Mouse (Mus musculus) small intestine, adult 2 months (tissue): ENCODE data around the gene Ptprn2. TPM values are rescaled to one million over a fixed set of nuclear protein-coding genes. Genes with fewer than 3 reads are reported as not detected.

Experiments used
- H3K27ac ChIP-seq: fragments of 200-500 bp; 2 replicates; pipeline ENCODE4 v1.5.1; 2012; ENCODE audit warnings: low read depth, low read length, control low read depth, inconsistent platforms; ENCODE audit not compliant: insufficient read depth
- H3K27me3 ChIP-seq: fragments of 200-500 bp; 2 replicates; pipeline ENCODE4 v1.6.1; 2012; ENCODE audit warnings: mild to moderate bottlenecking, moderate library complexity, low read length, inconsistent platforms; ENCODE audit not compliant: control insufficient read depth, insufficient read depth
- H3K36me3 ChIP-seq: fragments of 200-500 bp; 2 replicates; pipeline ENCODE4 v1.6.1; 2012; ENCODE audit warnings: mild to moderate bottlenecking, low read length, control low read depth, inconsistent platforms; ENCODE audit not compliant: control insufficient read depth, insufficient read depth
- H3K4me1 ChIP-seq: fragments of 200-500 bp; 2 replicates; pipeline ENCODE4 v1.6.1; 2012; ENCODE audit warnings: low read length, inconsistent platforms, mixed read lengths; ENCODE audit not compliant: control insufficient read depth, insufficient read depth, insufficient read length
- H3K4me3 ChIP-seq: fragments of 200-500 bp; 2 replicates; pipeline ENCODE4 v1.5.1; 2012; ENCODE audit warnings: low read depth, mild to moderate bottlenecking, control low read depth, inconsistent platforms, low read length, moderate library complexity
- CTCF ChIP-seq: fragments of 200-500 bp; IDR thresholded peaks from 2 replicates; pipeline ENCODE4 v1.5.1; 2012; ENCODE audit warnings: low read depth, mild to moderate bottlenecking, control low read depth, inconsistent platforms, low read length, moderate library complexity, mixed read lengths; ENCODE audit not compliant: insufficient replicate concordance, insufficient read length; ENCODE audit errors: extremely low read depth
- POLR2A ChIP-seq: fragments of 200-500 bp; IDR thresholded peaks from 2 replicates; pipeline ENCODE4 v1.6.1; 2012; ENCODE audit warnings: low read depth, mild to moderate bottlenecking, control low read depth, inconsistent platforms, low read length, moderate library complexity
- WGBS: fragments of 180-500 bp; shearing (Covaris S2); methylation state at CpG from one replicate; pipeline ENCODE4 v1.1.7; 2018; 5-methylcytosine and 5-hydroxymethylcytosine counted together
- polyA plus RNA-seq: library from polyadenylated mRNA; depleted of rRNA; stranded (reverse); fragments of >200 nt; gene quantifications from 2 replicates; pipeline ENCODE4 v1.2.3, GENCODE M21; 2012

The Ptprn2 gene
- polyA plus RNA-seq, 1 experiment, result 11.6 TPM

- H3K27me3 ChIP-seq, result no peaks in the 10 kb centered on the region
- H3K4me3 ChIP-seq, result no peak overlapping the region
- TF ChIP-seq CTCF, result no peak
- TF ChIP-seq POLR2A, result no peak
- H3K4me1 ChIP-seq, result no peaks in the 10 kb centered on the region
- no peaks in the 10 kb centered on the region for H3K36me3 ChIP-seq
- H3K27ac ChIP-seq, result no peak overlapping the region
- WGBS, result 56% methylated on average over 3 of the region's 3 CpGs
These were observed 775.6 kb downstream of the Ptprn2 start for GRCm38 (mm10) chr12:117261165-117261440.

- Histone ChIP-seq H3K36me3 (no peaks in the 10 kb centered on the region), H3K27ac (no peak overlapping the region), H3K4me1 (no peaks in the 10 kb centered on the region), H3K27me3 (no peaks in the 10 kb centered on the region), H3K4me3 (no peak overlapping the region)
- no peak for TF ChIP-seq CTCF
- no peak for TF ChIP-seq POLR2A
- WGBS, result 84% methylated on average over 2 of the region's 2 CpGs
These were observed 776.5 kb downstream of the Ptprn2 start for GRCm38 (mm10) chr12:117262003-117262402.

GRCm38 (mm10) chr12:117263081-117263480, 777.6 kb downstream of the Ptprn2 start:
- no peaks in the 10 kb centered on the region for H3K4me1 ChIP-seq
- H3K36me3 ChIP-seq, result no peaks in the 10 kb centered on the region
- no peaks in the 10 kb centered on the region for H3K27me3 ChIP-seq
- no peak overlapping the region for H3K27ac ChIP-seq
- TF ChIP-seq CTCF (no peak), POLR2A (no peak)
- 75% methylated on average over 2 of the region's 2 CpGs for WGBS
- no peak overlapping the region for H3K4me3 ChIP-seq

GRCm38 (mm10) chr12:117265211-117265610, 779.7 kb downstream of the Ptprn2 start:
- no peak overlapping the region for H3K4me3 ChIP-seq
- H3K4me1 ChIP-seq, result no peaks in the 10 kb centered on the region
- H3K36me3 ChIP-seq, result no peaks in the 10 kb centered on the region
- no peaks in the 10 kb centered on the region for H3K27me3 ChIP-seq
- 85% methylated on average over 1 of the region's 1 CpGs for WGBS
- TF ChIP-seq POLR2A (no peak), CTCF (no peak)
- H3K27ac ChIP-seq, result no peak overlapping the region

DNA sequence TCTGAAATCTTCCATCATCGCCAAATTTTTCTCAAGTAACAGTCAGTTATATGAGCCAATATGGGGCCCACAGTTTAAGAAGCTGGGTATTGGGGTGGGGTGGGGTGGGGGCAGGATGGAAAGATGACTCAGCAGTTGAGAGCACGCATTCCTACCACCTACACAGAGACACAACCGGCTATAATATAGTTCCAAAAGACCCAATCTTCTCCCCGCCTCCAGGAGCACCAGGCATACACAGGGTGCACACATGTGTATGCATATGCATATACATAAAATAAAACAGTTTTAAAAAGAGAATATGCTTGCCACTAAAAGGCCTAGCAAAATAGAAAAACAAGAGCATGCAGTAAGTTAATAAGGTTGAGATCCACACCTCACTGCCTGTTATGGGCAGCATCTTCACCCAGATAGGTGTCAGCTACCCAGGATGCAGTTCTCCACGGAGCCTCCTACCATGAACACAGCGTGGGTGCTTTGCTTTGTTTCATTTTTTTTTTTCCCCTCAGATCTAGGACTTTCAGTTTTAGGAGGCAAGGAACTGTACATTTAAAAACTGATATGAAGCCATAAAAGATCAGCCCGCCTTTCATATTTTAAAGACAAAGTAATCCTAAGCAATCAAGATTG, 783.1 kb downstream of the Ptprn2 start:
- WGBS, result 63% methylated on average over 7 of the region's 7 CpGs
- H3K27me3 ChIP-seq, result no peaks in the 10 kb centered on the region
- H3K4me1 ChIP-seq, result no peaks in the 10 kb centered on the region
- H3K27ac ChIP-seq, result no peak overlapping the region
- no peaks in the 10 kb centered on the region for H3K36me3 ChIP-seq
- TF ChIP-seq CTCF, result no peak
- TF ChIP-seq POLR2A, result no peak
- H3K4me3 ChIP-seq, result no peak overlapping the region

DNA sequence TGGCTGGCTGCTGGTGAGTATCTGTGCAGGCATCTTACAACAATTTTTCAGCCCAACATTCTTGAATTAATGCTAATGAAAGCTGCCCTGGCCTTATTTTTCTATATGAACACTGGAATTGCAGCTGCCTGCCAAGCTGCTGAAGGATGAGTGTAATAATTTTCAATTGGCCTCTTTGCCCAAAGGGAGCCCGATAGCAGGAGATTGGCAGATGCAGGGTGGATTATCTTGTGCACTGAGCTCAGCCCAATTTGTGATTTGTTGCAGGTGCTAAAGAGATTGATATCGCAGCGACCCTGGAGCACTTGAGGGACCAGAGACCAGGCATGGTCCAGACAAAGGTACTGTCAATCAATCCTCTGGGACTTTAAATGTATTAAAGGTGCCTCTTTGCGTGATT, 783.8 kb downstream of the Ptprn2 start:
- Histone ChIP-seq H3K27ac (no peak overlapping the region), H3K36me3 (no peaks in the 10 kb centered on the region), H3K4me3 (no peak overlapping the region), H3K27me3 (no peaks in the 10 kb centered on the region), H3K4me1 (no peaks in the 10 kb centered on the region)
- TF ChIP-seq CTCF, result no peak
- no peak for TF ChIP-seq POLR2A
- WGBS, result 77% methylated on average over 4 of the region's 4 CpGs

GRCm38 (mm10) chr12:117270199-117270598, 784.7 kb downstream of the Ptprn2 start:
- TF ChIP-seq CTCF (no peak), POLR2A (no peak)
- no peaks in the 10 kb centered on the region for H3K27me3 ChIP-seq
- WGBS, result 72% methylated on average over 4 of the region's 4 CpGs
- H3K4me1 ChIP-seq, result no peaks in the 10 kb centered on the region
- H3K4me3 ChIP-seq, result no peak overlapping the region
- no peak overlapping the region for H3K27ac ChIP-seq
- no peaks in the 10 kb centered on the region for H3K36me3 ChIP-seq
